Mouse (Mus musculus) 416B (cell line): ENCODE measurements around the gene G6pc3.
A peak's percentile ranks its signal among the peaks of the same experiment; 100 is the strongest.

Experiments
- DNase-seq: peaks from one replicate; pipeline ENCODE4 v3.0.0; 2011; ENCODE audit warnings: low read depth

The G6pc3 gene

GRCm38 (mm10) chr11:102188980-102189379 lies 440 bp upstream of the G6pc3 start:
- no peak for DNase-seq

- peak; percentile 73 for DNase-seq
Measured at GRCm38 (mm10) chr11:102190848-102191247, 1.4 kb downstream of the G6pc3 start.

DNA sequence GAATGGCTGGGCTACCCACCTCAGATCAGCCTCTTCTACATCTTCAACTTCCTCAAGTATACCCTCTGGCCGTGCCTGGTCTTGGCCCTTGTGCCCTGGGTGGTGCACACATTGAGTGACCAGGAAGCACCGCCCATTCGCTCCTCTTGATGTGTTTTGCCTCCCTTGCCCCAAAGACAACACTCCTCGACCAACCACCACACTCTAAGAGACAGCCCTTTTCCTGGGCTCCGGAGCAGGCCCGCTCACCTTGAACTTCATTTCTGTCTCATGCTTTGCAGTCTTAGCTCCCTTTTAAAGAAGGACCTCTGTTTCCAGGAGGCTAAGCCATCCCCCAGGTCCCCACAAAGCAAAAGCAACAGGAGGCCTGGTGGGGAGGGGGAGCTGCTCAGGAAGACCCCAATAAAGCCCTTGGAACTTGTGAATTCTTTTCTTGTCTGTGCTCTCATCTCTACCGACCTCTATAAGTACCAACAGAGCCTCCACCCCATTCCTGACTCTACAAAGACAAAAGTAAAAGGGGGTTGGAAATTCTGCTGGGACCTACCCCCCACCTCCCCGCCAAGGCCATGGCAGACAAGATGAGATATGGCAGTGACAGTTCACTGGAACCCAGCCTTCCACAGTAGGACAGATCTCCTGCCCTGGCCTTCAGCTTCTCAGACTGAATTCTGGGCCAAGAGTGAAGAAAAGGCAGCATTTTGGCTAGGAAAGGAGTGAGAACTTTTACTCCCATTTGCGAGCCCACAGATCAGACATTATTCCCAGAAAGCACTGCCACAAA lies 4.4 kb downstream of the G6pc3 start:
- DNase-seq: no peak

DNA sequence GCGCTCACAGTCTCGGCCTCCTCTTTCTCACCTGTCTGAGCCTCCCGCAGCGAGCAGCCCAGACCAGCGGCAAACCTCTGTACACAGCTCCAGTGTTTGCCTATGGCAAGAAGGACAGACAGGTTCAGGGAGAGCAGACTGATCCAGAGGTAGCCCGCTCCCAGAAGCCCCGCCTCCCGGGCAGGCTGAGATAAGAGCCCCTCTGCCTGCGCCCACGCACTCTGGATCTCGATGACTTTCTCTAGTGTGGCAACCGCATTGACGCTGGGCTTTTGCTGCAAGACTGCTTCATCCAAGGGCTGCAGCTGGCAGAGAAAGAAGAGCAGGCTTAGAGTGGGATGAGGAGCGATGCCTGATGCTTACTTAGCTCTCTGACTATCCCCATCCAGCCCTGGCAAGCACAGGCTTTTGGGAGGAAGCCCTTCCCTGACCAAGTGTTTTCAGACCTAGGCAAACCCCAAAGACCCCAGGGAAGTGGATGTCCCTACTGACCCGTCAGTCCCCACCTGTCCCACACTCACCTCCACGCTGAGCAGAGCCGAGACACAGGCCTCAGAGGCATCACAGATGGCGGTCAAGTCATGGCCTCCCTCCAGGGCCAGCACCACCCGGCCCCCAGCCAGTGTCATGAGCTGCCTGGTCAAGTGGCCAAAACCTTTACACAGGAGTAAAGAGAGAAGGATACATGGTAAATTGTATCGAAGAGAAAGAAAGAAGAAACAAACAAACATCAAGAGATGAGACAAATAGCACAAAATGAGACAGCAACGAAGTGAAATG lies 6.8 kb downstream of the G6pc3 start:
- no peak for DNase-seq

GRCm38 (mm10) chr11:102198245-102198644 lies 8.8 kb downstream of the G6pc3 start:
- DNase-seq: no peak

GRCm38 (mm10) chr11:102199856-102200255 lies 10.4 kb downstream of the G6pc3 start:
- no peak for DNase-seq

DNA sequence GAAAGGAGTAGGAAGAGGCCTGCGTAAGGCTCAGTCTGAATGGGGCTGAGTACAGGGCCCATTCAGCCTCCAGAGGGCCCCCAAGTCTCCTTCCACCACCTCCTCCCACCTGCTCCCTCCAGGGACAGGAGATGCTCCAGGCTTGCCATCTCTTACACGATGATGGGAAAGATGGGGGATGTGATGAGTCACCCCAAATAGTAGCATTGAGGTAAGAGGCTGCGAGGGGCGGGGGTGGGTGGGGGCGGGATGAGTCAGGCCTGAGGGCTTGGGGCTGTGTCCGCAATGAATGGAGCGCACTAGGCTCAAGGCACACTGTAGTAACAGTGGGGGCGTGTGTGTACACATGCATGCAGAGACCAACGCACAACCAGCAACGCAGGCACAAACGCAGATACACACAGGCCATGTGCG lies 12.0 kb downstream of the G6pc3 start:
- DNase-seq: peak; percentile 59

DNA sequence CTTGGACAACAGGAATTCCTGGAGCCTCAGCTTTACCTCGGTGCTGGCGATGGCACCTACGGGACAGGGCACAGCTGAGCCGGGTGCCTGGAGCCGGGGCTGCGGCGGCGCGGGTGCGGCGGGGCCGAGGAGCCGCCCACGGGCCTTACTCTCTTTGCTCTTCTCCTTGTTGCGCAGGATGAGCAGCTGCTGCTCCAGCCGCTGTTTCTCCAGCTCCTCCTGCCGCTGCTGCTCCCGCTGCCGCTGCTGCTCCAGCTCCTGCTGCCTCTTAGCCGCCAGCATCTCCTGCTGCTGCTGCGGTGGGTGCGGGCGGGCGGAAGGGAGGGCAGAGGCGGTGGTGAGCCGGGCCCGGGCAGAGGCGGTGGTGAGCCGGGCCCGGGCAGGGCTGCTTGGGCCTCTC lies 17.1 kb downstream of the G6pc3 start:
- no peak for DNase-seq

- DNase-seq: peak; percentile 50
Measured at GRCm38 (mm10) chr11:102207825-102208777, 18.7 kb downstream of the G6pc3 start.

GRCm38 (mm10) chr11:102208846-102209245 lies 19.4 kb downstream of the G6pc3 start:
- DNase-seq: peak; percentile 91

GRCm38 (mm10) chr11:102209742-102210141 lies 20.3 kb downstream of the G6pc3 start:
- peak; percentile 74 for DNase-seq

DNA sequence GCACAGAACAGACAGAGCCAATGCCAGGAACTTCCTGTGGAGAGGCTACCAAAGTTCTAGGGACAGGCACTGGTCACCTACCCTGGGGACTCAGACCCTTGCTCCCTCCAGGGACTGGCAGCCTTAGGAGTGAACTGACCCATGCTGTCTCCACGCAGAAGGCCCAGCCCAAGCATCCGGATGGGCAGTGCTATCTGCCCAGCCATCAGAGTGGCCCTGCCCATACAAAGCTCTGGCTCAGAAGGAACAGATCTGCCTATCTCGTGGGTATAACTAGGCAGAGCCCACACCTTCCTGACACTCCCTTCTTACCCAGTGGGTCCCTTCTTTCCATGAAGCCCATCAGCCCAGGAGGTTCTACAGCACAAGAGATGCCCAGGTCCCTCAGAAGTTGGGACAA lies 20.8 kb downstream of the G6pc3 start:
- peak; percentile 48 for DNase-seq

DNA sequence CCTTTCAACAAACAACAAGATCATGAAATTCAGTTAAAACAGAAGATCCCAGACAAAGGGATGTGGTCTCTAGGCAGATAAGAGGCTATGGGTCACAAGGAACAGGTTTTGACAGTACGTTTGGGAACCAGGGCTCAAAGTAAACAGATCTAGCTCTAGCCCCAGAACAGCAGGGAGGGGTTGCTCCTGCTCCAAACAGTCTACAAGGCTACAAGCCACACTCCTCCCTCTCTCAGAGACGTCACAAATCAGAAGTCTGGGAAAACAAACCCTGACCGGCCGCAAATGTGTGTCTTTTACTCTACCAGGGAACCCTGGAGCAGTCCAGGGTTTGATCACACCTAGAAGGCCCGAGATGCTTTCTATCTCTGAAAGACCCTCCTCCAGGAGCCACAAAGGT lies 21.6 kb downstream of the G6pc3 start:
- DNase-seq: no peak

DNA sequence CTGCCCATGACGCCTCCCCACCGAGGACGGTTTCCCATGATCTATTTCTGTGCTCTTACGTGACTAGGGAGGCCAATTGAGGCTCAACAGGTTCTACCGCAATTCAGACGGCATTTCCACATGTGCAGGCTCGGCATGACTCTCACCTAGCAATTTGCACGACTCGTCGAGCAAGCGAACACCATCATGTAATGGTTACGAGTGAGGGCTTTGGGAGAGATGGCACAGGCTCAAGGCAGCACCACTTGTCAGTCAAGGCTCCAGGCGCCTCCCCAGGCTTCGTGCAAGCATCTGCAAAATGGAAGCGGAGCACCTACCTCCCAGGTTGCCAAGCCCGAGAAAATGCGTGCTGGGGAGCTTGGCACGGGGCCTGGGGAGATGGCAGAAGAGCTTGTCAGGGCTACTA lies 22.5 kb downstream of the G6pc3 start:
- DNase-seq: no peak

DNA sequence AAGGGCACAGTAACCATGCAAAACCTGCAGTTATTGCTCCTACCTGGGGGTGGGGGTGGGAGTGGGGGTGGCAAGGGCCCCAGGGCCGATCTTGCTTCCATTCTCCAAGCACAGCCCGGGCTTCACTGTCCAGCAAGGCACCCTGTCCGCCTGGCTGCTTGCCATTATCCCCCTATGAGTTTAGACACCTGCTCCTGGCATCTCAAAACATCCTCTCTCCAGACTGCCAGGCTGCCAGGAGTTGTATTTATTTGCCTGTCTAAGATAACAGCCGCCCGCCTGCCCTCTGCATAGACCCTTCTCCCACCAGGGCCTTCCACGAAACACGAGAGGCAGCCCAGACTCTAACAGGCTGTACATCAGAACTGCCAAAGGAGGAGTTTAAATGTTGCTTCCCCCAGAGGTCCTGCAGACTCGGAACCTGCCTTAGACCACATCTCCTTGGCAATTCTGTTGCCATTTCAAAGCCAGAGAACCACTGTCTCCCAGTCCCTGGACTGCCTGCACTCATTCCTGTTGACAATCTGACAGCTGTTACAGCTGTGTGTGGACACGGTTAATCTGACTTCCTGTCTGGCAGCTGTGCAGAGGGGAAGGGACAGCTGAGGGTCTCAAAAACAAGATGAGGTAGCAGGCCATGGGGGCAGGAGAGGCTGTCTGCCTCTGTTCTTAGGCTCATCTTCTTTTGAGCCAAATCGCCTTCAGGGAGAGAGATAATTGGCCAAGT lies 25.2 kb downstream of the G6pc3 start:
- no peak for DNase-seq

- no peak for DNase-seq
Measured at GRCm38 (mm10) chr11:102215511-102215910, 26.1 kb downstream of the G6pc3 start.

DNA sequence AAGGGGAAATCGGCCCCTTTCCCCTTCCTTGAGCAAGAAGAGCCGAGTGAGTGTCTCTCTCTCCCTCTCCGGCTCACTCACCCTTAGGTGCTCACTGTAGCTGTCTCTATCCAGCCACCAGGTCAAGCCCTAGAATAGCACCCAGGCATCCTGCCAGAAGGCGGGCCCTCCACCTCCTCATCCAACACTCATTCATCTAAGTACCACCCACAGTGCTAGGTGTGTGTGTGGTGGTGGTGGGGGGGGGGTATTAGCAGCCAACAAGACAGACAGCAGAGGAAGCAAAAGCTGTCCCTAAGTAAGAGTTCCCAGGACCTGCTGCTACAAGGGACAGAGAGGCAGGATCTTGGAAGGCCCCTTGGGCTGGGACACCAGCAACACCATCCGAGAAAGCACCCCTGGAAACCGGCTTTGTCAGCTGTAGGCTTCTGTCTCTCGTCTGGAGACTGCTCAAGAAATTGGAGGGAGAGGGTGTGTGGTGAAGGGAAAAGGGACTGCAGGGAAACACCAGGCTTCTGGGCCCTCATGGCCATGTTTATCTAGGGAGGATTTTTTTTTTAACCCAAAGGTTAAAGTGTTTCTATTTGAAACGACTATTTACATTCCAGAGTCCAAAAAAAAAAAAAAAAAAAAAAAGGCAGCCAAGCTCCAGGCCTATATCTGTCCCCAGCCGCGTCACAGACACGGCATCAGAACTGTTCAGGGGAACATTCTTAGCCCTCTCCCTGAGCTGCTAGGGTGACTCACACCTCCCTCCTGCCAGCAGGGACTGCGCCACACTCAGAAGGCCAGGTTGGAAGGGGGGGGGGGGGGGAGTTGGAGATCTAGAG lies 26.9 kb downstream of the G6pc3 start:
- DNase-seq: peak; percentile 78

- no peak for DNase-seq
Measured at GRCm38 (mm10) chr11:102216886-102217240, 27.4 kb downstream of the G6pc3 start.

DNA sequence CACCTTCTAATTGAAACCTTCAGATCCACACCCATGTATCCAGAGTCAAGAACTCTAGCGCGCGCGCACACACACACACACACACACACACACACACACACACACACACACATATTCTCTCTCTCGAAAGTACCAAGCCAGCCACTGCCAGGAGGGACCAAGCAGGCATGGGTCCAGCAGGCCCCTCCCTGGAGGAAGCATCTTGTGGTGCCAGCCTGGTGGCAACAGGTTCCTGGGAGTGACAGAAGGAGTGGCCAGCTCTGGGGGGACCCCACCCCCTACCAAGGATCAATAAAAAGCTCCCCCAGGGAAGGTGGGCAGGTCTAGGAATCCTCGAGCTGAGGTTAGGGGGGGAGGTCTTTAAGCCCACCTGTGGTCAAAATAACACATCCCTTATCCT lies 28.0 kb downstream of the G6pc3 start:
- DNase-seq: peak; percentile 64

DNA sequence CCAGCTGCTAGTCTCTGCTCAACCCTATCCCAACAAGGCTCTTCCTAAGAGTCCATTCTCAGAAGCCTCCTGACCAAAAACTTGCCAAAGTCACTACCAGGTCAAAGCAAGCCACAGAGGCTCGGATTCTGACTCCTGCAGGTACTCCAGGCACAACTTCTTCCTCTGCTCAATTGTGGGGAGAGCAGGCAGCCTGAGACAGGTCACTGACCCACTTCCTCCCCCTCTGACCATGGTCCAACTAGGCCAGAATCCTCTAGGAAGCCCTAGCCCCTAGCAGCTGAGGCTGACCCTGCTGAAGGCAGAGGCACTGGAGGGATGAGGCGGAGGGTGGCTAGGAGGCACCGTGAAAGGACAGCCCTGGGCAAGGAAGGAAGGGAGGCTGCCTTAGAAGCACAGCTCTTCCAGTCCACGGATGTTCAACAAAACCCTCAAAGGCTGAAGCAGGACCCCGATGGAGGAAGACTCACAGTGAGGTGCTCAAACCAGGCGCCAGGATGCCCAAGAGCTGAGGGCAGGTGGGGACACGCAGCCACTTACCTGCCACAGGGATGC lies 28.5 kb downstream of the G6pc3 start:
- peak; percentile 26 for DNase-seq
